Mouse (Mus musculus) C2C12 (cell line): ENCODE data around the gene Wdr27.

Source experiments
- CEBPB ChIP-seq: IDR thresholded peaks from one replicate; pipeline ENCODE4 v1.6.1; 2011; ENCODE audit warnings: low read depth, mild to moderate bottlenecking, control low read depth, moderate library complexity
- CTCF ChIP-seq: IDR thresholded peaks from one replicate; pipeline ENCODE4 v1.5.1; 2011; ENCODE audit not compliant: control insufficient read depth, insufficient read depth, insufficient read length
- USF1 ChIP-seq: IDR thresholded peaks from one replicate; pipeline ENCODE4 v1.6.1; 2011; ENCODE audit warnings: low read depth, mild to moderate bottlenecking, control low read depth, moderate library complexity

GRCm38 (mm10) chr17:14847709-14848108, 95.2 kb downstream of the Wdr27 start:
- TF ChIP-seq USF1 = no peak
- TF ChIP-seq CTCF = no peak
- no peak for TF ChIP-seq CEBPB
